Mouse (Mus musculus): ENCODE results near the gene Hspb6.
A peak's percentile ranks its signal among the peaks of the same experiment; 100 is the strongest.

The Hspb6 gene

DNA sequence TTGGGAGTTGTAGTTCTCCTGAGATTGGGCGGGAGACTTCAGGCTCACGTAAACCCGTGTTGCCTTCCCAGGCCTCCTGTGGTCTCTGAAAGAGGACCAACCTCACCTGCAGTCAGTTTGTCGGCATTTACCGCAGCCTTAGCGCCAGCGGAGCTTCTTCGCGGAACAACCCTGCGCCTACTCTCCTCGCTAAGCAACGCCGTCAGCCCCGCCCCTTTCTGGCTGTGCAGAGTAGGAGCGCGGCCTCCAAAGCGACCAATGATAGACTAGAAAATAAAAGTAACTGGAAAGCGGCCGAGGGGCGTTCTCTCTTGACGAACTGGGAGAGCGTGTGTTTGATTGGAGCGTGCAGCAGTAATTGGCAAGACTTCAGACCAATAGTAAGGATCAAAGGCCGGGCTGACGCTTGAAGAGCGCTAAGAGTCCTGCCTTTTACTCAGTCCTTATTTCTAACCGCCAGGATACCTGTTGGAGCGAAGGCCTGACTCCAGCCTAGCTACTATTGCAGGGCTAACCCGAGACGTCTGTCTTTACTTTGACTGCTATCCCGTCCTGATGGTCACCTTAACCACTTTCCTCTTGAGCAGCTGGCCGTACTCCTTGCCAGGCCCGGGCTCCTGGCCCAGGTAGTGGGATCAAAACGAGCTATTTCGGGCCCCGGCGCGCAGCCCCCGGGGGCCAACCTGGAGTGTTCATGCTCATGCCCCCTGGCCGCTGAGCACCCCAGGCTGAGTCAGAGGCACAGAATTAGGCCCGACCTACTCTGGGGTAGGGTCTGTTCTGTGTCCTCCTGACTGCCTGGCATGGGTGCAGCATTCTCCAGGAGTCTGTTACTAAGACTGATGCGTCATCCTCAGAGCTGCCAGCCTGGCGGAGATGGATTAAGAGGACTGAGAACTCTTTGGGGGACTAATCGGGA lies at the start of gene Hspb6, which contains the start of gene Proser3:
Gene Hspb6, plus strand, starts transcription at position 77 of the 919 bp plus-strand sequence.
Gene Proser3, minus strand, starts transcription at position 198 of the 919 bp plus-strand sequence.
- peak; percentile 93 to 95 for DNase-seq (ENCODE audit: low spot score in 2 of 2)

GRCm38 (mm10) chr7:30508061-30508460 lies 43.9 kb upstream of the Hspb6 start:
- no peak for DNase-seq (ENCODE audit: low spot score in 2 of 2)

DNA sequence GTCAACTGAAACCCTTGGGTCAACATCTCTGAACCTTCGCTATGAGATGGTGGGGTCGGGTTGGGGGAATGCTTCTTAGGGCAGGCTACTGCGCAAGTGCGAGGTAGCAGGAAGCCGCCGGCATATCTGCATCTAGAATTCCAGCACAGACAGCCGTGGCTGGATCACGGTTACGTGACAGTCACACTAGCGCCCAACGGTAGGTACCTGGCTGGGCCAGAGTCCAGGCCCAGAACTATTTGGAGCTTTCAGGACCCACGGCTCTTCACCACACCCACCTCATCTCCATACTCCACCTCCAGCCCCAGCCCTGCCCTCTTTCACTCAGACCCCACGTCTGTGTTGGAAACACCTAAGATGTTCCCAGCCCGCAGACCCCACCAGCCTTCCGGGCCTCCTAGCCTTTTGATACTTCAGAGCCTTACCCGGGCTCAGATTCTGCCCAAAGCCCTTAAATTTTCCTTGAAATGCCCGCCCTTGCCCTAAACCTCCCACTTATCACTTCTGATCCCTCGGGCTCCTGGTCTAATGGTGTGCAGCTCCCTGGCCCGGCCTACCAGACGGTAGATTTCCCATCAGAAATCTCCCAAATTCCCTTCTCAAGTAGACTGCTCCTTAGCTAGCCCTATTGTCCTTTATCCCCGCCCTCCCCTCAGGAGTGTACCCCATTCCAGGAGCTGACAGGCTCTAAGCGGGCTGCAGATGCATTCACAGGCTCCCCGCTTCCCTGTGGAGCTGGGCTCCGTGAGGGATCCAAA lies 36.8 kb upstream of the Hspb6 start:
- no peak for DNase-seq (ENCODE audit: low spot score in 2 of 2)

DNA sequence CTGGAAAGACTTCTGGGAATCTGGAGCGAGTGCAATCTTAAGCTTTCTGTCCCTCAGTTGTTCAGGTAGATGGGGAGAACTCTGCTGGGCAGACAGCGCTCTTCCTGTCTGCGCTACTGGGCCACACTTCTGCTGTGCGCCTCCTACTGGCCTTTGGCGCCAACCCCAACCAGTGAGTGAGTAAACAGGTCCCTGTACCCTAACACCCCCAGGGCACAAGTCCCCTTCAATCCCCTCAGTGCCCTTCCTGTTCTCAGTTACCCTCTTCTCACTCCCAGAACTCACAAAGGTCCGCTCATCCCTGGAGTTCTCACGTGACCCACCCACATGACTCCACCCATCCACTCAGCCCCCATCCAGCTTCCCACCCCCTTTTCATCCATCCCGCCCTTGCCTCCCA lies 33.7 kb upstream of the Hspb6 start:
- DNase-seq (ENCODE audit: low spot score in 2 of 2): no peak

- DNase-seq (ENCODE audit: low spot score in 2 of 2): no peak
These were observed 31.6 kb upstream of the Hspb6 start for GRCm38 (mm10) chr7:30520396-30520795.

DNA sequence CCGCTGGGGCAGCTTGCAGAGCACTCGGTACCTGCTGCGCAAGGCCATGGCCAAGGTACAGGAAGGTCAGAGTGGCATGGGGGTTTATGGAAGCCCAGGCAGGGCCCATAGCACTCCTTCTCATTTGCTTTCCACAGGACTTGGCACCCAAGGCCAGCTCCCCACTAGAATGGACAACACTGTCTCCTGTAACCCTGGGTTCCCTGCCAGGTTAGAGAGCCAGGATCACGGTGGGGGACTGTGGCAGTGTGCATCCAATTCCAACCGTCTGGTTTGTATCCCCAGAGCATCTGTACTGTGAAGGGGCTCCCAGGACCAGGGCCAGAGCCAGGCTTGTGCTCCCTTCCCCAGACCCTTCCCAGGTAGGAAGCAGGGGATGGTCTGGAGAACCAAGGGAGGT lies 31.1 kb upstream of the Hspb6 start:
- DNase-seq (ENCODE audit: low spot score in 2 of 2): no peak

DNA sequence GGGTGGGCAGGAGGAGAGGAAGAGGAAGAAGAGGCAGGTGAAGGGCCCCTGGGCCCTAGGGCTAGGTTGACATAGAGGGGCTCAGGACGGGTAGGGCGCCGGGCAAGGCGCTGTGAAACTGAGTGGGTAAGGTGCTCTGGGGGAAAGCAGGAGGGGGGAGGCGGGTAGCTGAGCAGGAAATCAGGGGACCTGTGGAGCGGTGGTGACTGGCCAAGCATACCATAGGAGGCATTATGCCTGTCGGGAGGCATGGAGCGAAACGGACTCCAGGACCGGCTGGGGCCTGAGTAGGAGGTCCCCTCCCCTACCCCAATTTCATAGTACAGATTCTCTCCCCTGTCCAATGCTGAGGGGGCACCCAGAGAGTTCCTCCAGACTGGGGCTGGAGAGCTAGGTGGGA lies 29.1 kb upstream of the Hspb6 start:
- DNase-seq (ENCODE audit: low spot score in 2 of 2): no peak

DNA sequence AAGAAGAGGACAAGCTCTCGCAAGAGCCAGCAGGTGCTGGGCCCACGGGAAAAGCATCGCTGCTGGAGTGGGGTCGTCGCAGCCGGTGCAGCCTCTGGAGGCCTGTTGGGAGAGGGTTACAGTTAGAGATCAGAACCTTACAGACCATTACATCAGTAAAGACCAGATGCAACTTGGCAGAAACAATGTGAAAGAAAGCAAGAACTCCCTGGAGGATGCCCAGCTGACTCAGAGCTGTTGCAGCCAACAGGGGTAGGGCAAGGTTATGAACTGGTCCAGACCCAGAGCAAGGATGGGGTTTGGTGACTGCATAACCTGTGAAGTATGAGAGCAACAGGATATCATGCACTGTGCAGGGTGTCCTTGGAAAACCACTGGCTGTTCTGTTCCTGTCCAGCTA lies 27.5 kb upstream of the Hspb6 start:
- DNase-seq (ENCODE audit: low spot score in 2 of 2): no peak

DNA sequence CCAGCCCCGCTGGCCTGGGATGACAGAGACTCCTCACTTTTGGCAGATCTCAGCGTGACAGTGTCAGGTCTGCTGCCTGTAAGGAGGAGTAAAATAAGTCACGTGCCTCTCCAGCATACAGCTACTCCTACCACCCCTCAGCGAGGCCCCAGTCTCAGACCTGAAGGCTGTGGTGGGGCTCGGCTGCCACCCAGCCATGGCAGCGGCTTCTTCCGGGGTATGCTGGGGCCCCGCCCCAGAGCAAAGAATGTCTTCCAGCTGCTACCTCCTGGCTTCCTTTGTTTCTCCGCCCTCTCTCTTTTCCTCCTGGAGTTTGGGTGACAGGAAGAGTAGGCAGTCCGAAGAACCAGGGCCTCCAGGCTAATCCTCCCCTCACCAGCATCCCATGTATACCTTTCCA lies 26.0 kb upstream of the Hspb6 start:
- DNase-seq (ENCODE audit: low spot score in 2 of 2): no peak

DNA sequence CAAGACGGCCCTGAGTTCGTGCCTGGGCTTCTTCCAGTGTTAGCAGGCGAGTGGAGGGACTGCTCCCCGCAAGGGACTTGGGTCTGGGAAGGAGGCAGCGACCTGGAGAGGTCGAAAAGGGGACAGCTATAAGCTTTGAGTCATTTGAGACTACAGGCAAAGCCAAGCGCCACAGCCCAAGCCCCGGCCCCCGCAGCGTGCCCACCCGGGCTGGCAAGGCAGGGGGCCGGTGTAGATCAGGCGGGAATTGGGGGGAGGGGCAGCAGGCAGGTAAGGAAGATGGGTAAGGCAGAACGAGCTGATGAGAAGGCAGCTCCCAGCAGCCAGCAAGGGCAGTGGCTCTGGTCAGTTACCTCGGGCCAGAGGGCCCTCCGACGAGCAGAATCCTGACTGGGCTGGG lies 25.6 kb upstream of the Hspb6 start:
- DNase-seq (ENCODE audit: low spot score in 2 of 2): no peak

GRCm38 (mm10) chr7:30526981-30527380 lies 25.0 kb upstream of the Hspb6 start:
- DNase-seq (ENCODE audit: low spot score in 2 of 2): no peak

GRCm38 (mm10) chr7:30531291-30531815 lies 20.6 kb upstream of the Hspb6 start:
- DNase-seq (ENCODE audit: low spot score in 2 of 2): peak; percentile 50 to 64

DNA sequence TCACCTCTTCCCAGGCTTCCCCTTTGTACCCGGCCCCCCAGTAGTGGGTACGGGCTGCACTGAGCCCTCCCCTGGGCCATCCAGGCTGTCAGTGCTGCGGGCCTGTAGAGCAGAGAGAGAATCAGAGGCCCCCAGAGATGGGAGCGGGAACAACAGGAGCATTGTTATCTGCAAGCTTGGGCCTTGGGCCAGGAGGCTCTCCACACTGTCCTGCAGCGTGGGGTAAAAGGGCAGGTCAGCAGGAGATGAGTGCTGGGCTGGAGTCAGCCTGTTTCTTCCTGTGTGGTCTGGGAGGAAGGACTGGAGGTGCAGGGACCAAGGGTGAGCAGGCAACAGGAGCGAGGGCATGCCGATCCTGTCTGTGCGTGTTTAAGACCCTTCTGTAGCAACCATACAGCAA lies 19.0 kb upstream of the Hspb6 start:
- DNase-seq (ENCODE audit: low spot score in 2 of 2): no peak

GRCm38 (mm10) chr7:30533941-30534632 lies 17.9 kb upstream of the Hspb6 start:
- DNase-seq (ENCODE audit: low spot score in 2 of 2): no peak

DNA sequence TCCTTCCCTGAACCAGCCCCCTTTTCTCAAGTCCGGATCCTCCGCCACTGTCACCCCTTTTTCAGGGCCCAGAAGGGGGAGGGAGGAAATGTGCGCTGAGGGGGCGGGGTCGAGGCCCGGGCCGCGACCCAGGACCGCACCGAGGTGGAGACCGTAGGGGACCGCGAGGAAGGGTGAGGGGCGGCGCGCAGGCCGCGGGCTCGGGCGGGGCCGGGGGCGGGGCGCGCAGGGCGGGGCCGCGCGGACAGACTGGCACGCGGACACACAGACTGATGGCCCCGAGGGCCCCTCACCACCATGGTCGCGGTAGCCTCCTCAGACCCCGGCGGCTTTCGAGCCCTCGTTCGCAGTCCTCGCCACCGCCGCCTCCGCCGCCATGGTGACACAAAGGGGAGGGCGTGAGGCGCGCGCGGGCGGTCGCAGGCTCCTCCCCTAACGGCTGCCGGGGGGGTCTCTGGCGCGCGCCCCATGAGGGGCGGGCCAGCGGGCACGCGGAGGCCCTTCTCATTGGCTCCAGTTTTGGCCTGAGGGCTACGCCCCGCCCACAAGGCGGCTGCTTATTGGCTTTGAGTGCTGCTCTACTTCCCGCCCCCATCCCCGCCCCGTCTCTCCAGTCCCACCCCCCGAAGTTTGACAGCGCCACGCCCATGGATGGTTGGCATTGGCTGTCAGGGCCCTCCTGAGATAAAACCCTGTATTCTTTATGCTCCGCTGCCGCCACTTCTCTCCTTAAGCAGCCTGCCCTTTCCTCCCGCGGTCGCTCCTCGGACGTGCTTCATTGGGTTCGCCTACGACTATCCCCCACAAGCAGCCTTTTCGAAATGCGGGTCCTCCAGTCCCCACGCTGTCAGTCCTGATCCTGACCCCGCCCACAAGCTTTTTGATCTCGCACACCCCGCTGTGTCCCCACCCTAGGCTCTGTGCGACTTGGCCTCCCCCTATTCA lies 17.1 kb upstream of the Hspb6 start, which contains the start of gene Arhgap33:
Gene Arhgap33, minus strand, starts transcription at position 428 of the 945 bp plus-strand sequence.
- DNase-seq (ENCODE audit: low spot score in 2 of 2): peak; percentile 95 to 96

- DNase-seq (ENCODE audit: low spot score in 2 of 2): no peak
These were observed 11.4 kb upstream of the Hspb6 start for GRCm38 (mm10) chr7:30540572-30540971.

GRCm38 (mm10) chr7:30544327-30544726 lies 7.7 kb upstream of the Hspb6 start:
- no peak for DNase-seq (ENCODE audit: low spot score in 2 of 2)

DNA sequence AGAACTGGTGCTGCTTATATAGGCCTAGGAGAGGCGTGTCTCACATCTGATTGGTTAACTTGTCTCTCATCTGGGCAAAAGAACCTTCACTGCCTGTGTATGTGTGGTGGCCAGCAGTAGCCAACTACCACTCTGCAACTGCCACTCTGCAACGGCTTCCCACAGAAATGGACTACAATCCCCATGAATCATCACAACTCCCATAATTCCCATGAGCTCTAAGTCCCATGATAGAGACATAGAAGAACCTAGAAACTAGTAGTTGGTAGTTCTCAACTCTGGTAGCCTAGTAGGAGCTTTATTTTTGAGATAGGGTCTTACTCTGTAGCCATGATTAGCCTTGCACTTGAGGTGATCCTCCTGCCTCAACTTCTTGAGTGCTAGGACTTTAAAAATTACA lies 2.1 kb upstream of the Hspb6 start:
- DNase-seq (ENCODE audit: low spot score in 2 of 2): no peak

- DNase-seq (ENCODE audit: low spot score in 2 of 2): no peak
These were observed 1.4 kb upstream of the Hspb6 start for GRCm38 (mm10) chr7:30550603-30551002.

GRCm38 (mm10) chr7:30551445-30552101 lies 405 bp upstream of the Hspb6 start:
- DNase-seq (ENCODE audit: low spot score in 2 of 2): no peak
